Mouse (Mus musculus) embryonic facial prominence, embryonic 10.5 days (tissue): ENCODE results near the gene Kifap3. TPM values are rescaled to one million over a fixed set of nuclear protein-coding genes. Genes with fewer than 3 reads are reported as not detected.

Source experiments
- DNase-seq: peaks from one replicate; pipeline ENCODE4 v3.0.0-alpha.2; 2017; ENCODE audit warnings: low spot score
- H3K27ac ChIP-seq: fragments of 300-500 bp; sonication (generic); replicated peaks from 2 replicates; pipeline ENCODE4 v1.5.1; 2016; ENCODE audit warnings: mild to moderate bottlenecking
- H3K27me3 ChIP-seq: fragments of 300-500 bp; sonication (generic); replicated peaks from 2 replicates; pipeline ENCODE4 v1.6.1; 2016; ENCODE audit warnings: low read depth, mild to moderate bottlenecking; ENCODE audit not compliant: poor library complexity, severe bottlenecking
- H3K36me3 ChIP-seq: fragments of 300-500 bp; sonication (generic); replicated peaks from 2 replicates; pipeline ENCODE4 v1.6.1; 2016; ENCODE audit warnings: mild to moderate bottlenecking, moderate library complexity
- H3K4me1 ChIP-seq: fragments of 300-500 bp; sonication (generic); 2 replicates; pipeline ENCODE4 v1.6.1; 2016
- H3K4me3 ChIP-seq: fragments of 300-500 bp; sonication (generic); 2 replicates; pipeline ENCODE4 v1.5.1; 2016; ENCODE audit warnings: mild to moderate bottlenecking, moderate library complexity
- H3K9me3 ChIP-seq: fragments of 300-500 bp; sonication (generic); 2 replicates; pipeline ENCODE4 v1.6.1; 2016; ENCODE audit warnings: mild to moderate bottlenecking
- WGBS: fragments of 180-500 bp; shearing (Covaris S2); methylation state at CpG from one replicate; pipeline ENCODE4 v1.1.7; 2016; 5-methylcytosine and 5-hydroxymethylcytosine counted together
- polyA plus RNA-seq: library from polyadenylated mRNA; unstranded; fragments of >200 nt; fragmentation: Nextera tagmentation; extraction: Ambion mirVana; gene quantifications from 2 replicates; pipeline ENCODE4 v1.2.1, GENCODE M21; 2016

The Kifap3 gene
- polyA plus RNA-seq, 1 experiment from 2014 or later: 38.1 TPM

GRCm38 (mm10) chr1:163934591-163934990 is 155.2 kb downstream of the Kifap3 start:
- H3K4me3 ChIP-seq: no peak overlapping the region
- peaks cover 64% of the 10 kb centered on the region for H3K36me3 ChIP-seq
- 85% methylated on average over 2 of the region's 2 CpGs for WGBS

GRCm38 (mm10) chr1:163942056-163942455 is 162.7 kb downstream of the Kifap3 start:
- 65% methylated on average over 6 of the region's 6 CpGs for WGBS
- Histone ChIP-seq H3K4me3 (no peak overlapping the region), H3K9me3 (no peaks in the 10 kb centered on the region), H3K27ac (no peak overlapping the region), H3K27me3 (no peaks in the 10 kb centered on the region), H3K36me3 (peaks cover 98% of the 10 kb centered on the region), H3K4me1 (no peaks in the 10 kb centered on the region)
- DNase-seq: no peak

More at GRCm38 (mm10) chr1:163934591-163934990, 155.2 kb downstream of the Kifap3 start:
- Histone ChIP-seq H3K27me3 (no peaks in the 10 kb centered on the region), H3K4me1 (peaks cover 14% of the 10 kb centered on the region), H3K9me3 (no peaks in the 10 kb centered on the region), H3K27ac (no peak overlapping the region)
- DNase-seq: no peak

- no peaks in the 10 kb centered on the region for H3K27me3 ChIP-seq
- no peak overlapping the region for H3K4me3 ChIP-seq
- no peak for DNase-seq
- 94% methylated on average over 2 of the region's 2 CpGs for WGBS
- H3K4me1 ChIP-seq: no peaks in the 10 kb centered on the region
- peaks cover 99% of the 10 kb centered on the region for H3K36me3 ChIP-seq
- no peaks in the 10 kb centered on the region for H3K9me3 ChIP-seq
- H3K27ac ChIP-seq: no peak overlapping the region
Observed at GRCm38 (mm10) chr1:163953396-163953795, 174.0 kb downstream of the Kifap3 start.

GRCm38 (mm10) chr1:163958036-163958435 is 178.7 kb downstream of the Kifap3 start:
- Histone ChIP-seq H3K27me3 (no peaks in the 10 kb centered on the region), H3K36me3 (peaks cover 91% of the 10 kb centered on the region), H3K27ac (no peak overlapping the region), H3K4me3 (no peak overlapping the region), H3K9me3 (no peaks in the 10 kb centered on the region), H3K4me1 (no peaks in the 10 kb centered on the region)
- 90% methylated on average over 3 of the region's 3 CpGs for WGBS
- DNase-seq: no peak

- H3K4me3 ChIP-seq: no peak overlapping the region
- H3K27me3 ChIP-seq: no peaks in the 10 kb centered on the region
- peaks cover 84% of the 10 kb centered on the region for H3K36me3 ChIP-seq
- 91% methylated on average over 10 of the region's 10 CpGs for WGBS
- no peak overlapping the region for H3K27ac ChIP-seq
- DNase-seq: no peak
- no peaks in the 10 kb centered on the region for H3K9me3 ChIP-seq
- no peaks in the 10 kb centered on the region for H3K4me1 ChIP-seq
Observed at GRCm38 (mm10) chr1:163964008-163964689, 184.8 kb downstream of the Kifap3 start.

Other genes starting within 250 kb of the Kifap3 start
- gene Mettl11b, start 54.4 kb upstream of the Kifap3 start, polyA plus RNA-seq: 0.14 and 0.45 TPM in 2 replicates
- gene Scyl3, start 149.5 kb downstream of the Kifap3 start, polyA plus RNA-seq: 18.4 and 18.6 TPM in 2 replicates
- gene BC055324, start 215.2 kb downstream of the Kifap3 start, polyA plus RNA-seq: 46.6 and 48.2 TPM in 2 replicates
- 10.9 and 11.8 TPM in 2 replicates for gene Mettl18, start 215.3 kb downstream of the Kifap3 start, polyA plus RNA-seq